Mouse (Mus musculus) liver, embryonic 13.5 days (tissue): ENCODE results near the gene Erc2. TPM values are rescaled to one million over a fixed set of nuclear protein-coding genes. Genes with fewer than 3 reads are reported as not detected.

Source experiments
- ATAC-seq: fragments of 200-750 bp; cut with Nextera tagmentation; 2 replicates; pipeline ENCODE4 v1.8.0; 2017; ENCODE audit warnings: low read depth, mild to moderate bottlenecking, moderate number of reproducible peaks, moderate library complexity
- DNase-seq: peaks from one replicate; pipeline ENCODE4 v3.0.0; 2022
- H3K27ac ChIP-seq: fragments of 300-500 bp; sonication (generic); 2 replicates; pipeline ENCODE4 v1.5.1; 2015; ENCODE audit warnings: moderate library complexity, mild to moderate bottlenecking, inconsistent platforms
- H3K27me3 ChIP-seq: fragments of 300-500 bp; sonication (generic); 2 replicates; pipeline ENCODE4 v1.6.1; 2015; ENCODE audit warnings: mild to moderate bottlenecking, inconsistent platforms
- H3K36me3 ChIP-seq: fragments of 300-500 bp; sonication (generic); 2 replicates; pipeline ENCODE4 v1.6.1; 2015; ENCODE audit warnings: mild to moderate bottlenecking, inconsistent platforms
- H3K4me1 ChIP-seq: fragments of 300-500 bp; sonication (generic); replicated peaks from 2 replicates; pipeline ENCODE4 v1.6.1; 2015; ENCODE audit warnings: inconsistent platforms
- H3K4me2 ChIP-seq: fragments of 300-500 bp; sonication (generic); 2 replicates; pipeline ENCODE4 v1.6.1; 2015; ENCODE audit warnings: inconsistent platforms, mild to moderate bottlenecking, moderate library complexity
- H3K4me3 ChIP-seq: fragments of 300-500 bp; sonication (generic); replicated peaks from 2 replicates; pipeline ENCODE4 v1.5.1; 2015; ENCODE audit warnings: mild to moderate bottlenecking, inconsistent platforms
- H3K9ac ChIP-seq: fragments of 300-500 bp; sonication (generic); 2 replicates; pipeline ENCODE4 v1.6.1; 2015; ENCODE audit warnings: mild to moderate bottlenecking, inconsistent platforms
- H3K9me3 ChIP-seq: fragments of 300-500 bp; sonication (generic); replicated peaks from 2 replicates; pipeline ENCODE4 v1.6.1; 2016; ENCODE audit warnings: inconsistent platforms
- WGBS: fragments of 180-500 bp; shearing (Covaris S2); methylation state at CpG from one replicate; pipeline ENCODE4 v1.1.7; 2015; ENCODE audit not compliant: insufficient replicate concordance; 5-methylcytosine and 5-hydroxymethylcytosine counted together
- polyA plus RNA-seq: library from polyadenylated mRNA; unstranded; fragments of >200 nt; fragmentation: Nextera tagmentation; extraction: Ambion mirVana; gene quantifications from 2 replicates; pipeline ENCODE4 v1.2.1, GENCODE M21; 2015

The Erc2 gene
- polyA plus RNA-seq, 1 experiment from 2014 or later = 0.82 TPM

DNA sequence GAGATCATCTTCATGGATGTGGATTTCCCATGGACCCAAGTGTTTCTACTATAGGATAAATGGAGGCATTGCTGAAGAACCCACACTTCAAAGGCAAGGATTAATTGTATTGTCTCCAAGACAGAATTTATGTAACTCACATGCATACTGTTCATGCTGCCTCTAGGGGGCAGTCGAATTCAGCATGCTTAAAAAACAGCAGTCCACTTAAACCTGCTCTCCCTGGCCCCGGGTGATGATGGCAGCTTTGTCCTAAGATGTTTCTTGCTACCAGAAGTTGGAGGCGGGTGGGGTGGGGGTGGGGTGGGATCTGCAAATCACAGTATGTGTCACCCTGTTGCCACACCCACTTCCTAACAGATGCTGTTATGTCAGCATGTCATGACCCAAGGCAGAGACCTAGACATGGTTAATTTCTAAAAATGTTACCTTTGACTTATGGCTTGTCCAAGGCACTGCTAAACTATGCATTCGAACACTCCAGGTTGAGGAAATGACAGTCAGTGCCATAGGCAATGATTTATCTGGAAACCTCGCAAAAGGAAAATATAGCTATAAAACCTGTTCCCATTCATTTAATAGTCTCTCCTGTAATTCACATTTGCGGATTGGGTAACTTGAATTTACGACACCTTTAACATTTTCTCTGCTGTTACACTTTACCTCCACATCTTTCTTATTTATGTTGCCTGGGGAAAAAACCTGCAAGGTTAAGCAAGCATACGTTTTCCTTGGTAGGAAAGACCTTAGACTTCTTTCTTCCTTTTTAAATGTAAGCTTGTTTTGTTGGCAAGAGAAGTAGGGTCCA, 467.6 kb downstream of the Erc2 start:
- no peaks in the 10 kb centered on the region for H3K27me3 ChIP-seq
- no peaks in the 10 kb centered on the region for H3K9me3 ChIP-seq
- no peak for ATAC-seq
- H3K36me3 ChIP-seq = no peaks in the 10 kb centered on the region
- H3K4me1 ChIP-seq = no peaks in the 10 kb centered on the region
- no peak overlapping the region for H3K4me3 ChIP-seq
- H3K27ac ChIP-seq = no peak overlapping the region
- WGBS = 46% methylated on average over 8 of the region's 8 CpGs
- H3K4me2 ChIP-seq = no peak overlapping the region
- no peak overlapping the region for H3K9ac ChIP-seq
- DNase-seq = no peak

DNA sequence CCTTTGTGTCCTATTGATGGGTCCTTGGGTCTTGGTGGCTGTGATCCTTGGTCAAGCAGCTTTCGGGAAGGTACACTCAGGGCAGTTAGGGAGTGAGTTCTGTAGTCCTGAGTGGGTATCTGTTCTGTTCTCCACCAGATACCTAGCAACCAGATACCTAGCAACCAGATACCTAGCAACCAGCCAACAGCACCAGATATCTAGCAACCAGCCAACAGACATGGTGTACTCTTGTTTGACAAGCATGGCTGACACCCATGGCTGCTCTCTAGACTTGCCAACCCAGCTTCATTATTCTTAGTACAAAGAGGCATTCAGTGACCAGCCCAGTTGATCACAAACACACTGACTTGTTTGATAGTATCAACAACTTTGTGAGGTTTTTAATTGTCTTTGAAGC, 469.1 kb downstream of the Erc2 start:
- H3K27ac ChIP-seq = no peak overlapping the region
- no peak overlapping the region for H3K9ac ChIP-seq
- WGBS = 76% methylated on average over 1 of the region's 1 CpGs
- no peaks in the 10 kb centered on the region for H3K36me3 ChIP-seq
- ATAC-seq = no peak
- no peak overlapping the region for H3K4me3 ChIP-seq
- DNase-seq = no peak
- H3K4me2 ChIP-seq = no peak overlapping the region
- H3K9me3 ChIP-seq = no peaks in the 10 kb centered on the region
- H3K4me1 ChIP-seq = no peaks in the 10 kb centered on the region
- no peaks in the 10 kb centered on the region for H3K27me3 ChIP-seq

DNA sequence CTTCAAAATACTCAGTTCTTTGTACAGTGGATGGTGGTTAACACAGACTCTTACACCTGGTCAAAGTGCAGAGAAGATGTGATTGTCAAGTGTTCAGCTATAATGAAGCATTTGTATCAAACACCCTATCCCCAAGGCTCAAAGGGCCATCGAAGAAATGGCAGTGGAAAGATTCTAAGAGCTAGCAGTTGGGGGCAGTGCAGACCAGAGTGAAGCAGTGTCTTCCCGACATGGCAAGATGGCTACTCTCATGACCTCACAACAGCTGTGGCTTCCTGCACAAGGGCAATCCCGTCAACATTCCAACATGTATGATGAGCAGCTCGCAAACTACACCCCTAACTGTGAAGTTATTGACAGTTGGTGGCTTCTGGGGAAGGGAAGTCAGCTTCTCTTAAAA, 471.0 kb downstream of the Erc2 start:
- Histone ChIP-seq H3K36me3 (no peaks in the 10 kb centered on the region), H3K27ac (no peak overlapping the region), H3K27me3 (no peaks in the 10 kb centered on the region), H3K9me3 (no peaks in the 10 kb centered on the region), H3K9ac (no peak overlapping the region), H3K4me3 (no peak overlapping the region), H3K4me1 (no peaks in the 10 kb centered on the region), H3K4me2 (no peak overlapping the region)
- no peak for ATAC-seq
- no peak for DNase-seq
- WGBS = 47% methylated on average over 4 of the region's 4 CpGs

DNA sequence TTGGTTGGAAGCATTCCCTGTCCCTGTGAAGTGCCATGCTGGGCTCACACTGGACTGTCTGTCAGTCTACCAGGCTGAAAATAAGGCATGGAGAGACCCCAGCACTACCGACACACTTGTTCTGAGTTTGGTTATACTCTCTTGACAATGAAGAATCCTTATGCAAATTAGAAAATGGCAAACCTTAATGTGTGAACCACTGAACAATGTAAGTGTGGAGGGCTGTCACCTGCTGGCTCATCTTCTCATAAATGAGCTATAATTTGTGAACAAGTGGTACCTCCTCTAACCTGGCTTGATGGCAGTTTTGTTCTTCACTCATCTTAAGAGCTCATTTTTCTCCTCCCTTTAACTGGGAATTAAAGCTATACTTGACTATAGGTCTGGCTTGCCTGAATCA, 471.7 kb downstream of the Erc2 start:
- Histone ChIP-seq H3K4me1 (no peaks in the 10 kb centered on the region), H3K27ac (no peak overlapping the region), H3K4me2 (no peak overlapping the region), H3K27me3 (no peaks in the 10 kb centered on the region), H3K9me3 (no peaks in the 10 kb centered on the region), H3K4me3 (no peak overlapping the region), H3K9ac (no peak overlapping the region), H3K36me3 (no peaks in the 10 kb centered on the region)
- DNase-seq = no peak
- no peak for ATAC-seq
- 79% methylated on average over 1 of the region's 1 CpGs for WGBS

DNA sequence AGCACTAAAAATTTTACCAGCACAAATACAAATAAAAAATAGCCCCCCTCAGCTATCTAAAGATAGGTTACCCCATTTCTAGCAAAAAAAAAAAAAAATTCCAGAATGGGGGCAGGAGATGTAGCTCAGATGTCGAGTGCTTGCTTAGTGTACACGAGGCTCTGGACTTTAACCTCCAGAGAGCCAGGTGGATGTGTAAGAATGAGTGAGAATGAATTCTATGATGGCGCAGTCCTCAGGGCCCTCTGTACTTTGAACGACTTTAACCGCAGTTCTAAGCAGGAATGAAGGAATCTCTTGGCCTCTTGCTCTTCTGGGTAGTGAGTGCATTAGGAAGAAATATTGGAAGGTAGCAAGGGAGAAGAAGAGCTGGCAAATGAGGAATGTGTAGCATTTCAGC, 476.9 kb downstream of the Erc2 start:
- 63% methylated on average over 5 of the region's 5 CpGs for WGBS
- H3K9ac ChIP-seq = no peak overlapping the region
- no peak overlapping the region for H3K4me3 ChIP-seq

DNA sequence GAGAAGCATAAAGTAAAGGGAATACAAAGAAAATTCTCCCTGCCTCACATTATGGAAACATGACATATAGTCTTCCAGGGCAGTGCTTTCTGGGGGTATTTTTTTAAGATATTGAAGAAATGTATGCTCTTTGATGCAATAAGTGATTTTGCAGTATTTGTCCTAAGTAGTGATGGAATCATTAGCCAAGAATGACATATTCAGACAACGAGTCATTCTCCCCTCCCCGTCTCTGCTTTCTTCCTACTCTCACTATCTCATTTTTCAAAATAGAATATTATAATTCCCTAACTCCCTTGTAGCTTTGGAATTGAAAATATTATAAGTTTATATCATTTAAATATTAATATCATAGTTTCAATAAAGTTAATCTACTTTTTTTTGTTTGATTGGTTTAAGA, 490.9 kb downstream of the Erc2 start:
- DNase-seq (no peak), ATAC-seq (no peak)
- Histone ChIP-seq H3K36me3 (no peaks in the 10 kb centered on the region), H3K4me1 (no peaks in the 10 kb centered on the region), H3K4me2 (no peak overlapping the region), H3K9me3 (no peaks in the 10 kb centered on the region), H3K27ac (no peak overlapping the region), H3K4me3 (no peak overlapping the region), H3K27me3 (no peaks in the 10 kb centered on the region), H3K9ac (no peak overlapping the region)
- WGBS = 60% methylated on average over 2 of the region's 2 CpGs

More for the DNA sequence above, 476.9 kb downstream of the Erc2 start:
- no peak for DNase-seq
- no peak for ATAC-seq
- no peaks in the 10 kb centered on the region for H3K36me3 ChIP-seq
- no peak overlapping the region for H3K4me2 ChIP-seq
- H3K27me3 ChIP-seq = no peaks in the 10 kb centered on the region
- H3K9me3 ChIP-seq = no peaks in the 10 kb centered on the region
- no peaks in the 10 kb centered on the region for H3K4me1 ChIP-seq
- no peak overlapping the region for H3K27ac ChIP-seq

DNA sequence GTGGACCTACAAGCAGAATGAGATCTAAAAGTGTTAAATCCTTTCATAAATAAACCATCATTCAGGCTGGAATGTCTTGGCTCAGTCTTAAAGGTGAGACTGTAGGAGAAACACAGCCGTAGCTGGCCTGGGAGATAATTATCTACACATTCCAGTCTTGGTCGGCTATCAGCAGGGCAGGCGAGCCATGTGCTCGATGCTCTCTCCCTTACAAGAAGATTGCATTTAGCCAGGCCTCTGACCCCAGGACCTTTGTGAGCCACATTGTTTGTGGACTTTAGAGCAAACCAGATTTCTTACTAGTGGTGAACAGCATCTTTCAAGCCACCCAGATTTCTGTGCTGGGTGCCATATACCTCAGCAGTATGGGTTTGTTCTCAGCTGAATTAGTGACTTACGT, 498.6 kb downstream of the Erc2 start:
- Histone ChIP-seq H3K27me3 (no peaks in the 10 kb centered on the region), H3K27ac (no peak overlapping the region), H3K9ac (no peak overlapping the region), H3K9me3 (no peaks in the 10 kb centered on the region), H3K4me3 (no peak overlapping the region), H3K4me1 (no peaks in the 10 kb centered on the region), H3K4me2 (no peak overlapping the region), H3K36me3 (no peaks in the 10 kb centered on the region)
- DNase-seq = no peak
- ATAC-seq = no peak
- WGBS = 52% methylated on average over 5 of the region's 5 CpGs

DNA sequence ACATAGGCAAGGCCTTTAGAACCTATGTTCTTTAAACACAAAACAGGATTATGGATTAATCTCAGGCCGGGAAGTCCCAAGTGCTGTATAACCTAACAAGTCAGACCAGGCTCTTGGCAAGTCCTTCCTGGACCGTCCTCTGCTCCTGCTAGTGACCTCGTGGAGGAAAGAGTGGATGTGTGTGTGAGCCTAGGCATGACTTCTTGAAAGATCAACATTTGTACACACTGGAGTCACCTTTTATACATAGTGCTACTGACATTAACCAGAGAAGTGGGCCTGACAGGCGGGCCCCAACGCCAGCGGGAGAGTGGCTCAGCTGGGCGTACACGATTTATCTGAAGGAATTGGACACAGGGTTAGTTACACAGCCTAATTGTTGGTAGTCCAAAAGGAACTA, 504.6 kb downstream of the Erc2 start:
- Histone ChIP-seq H3K27ac (no peak overlapping the region), H3K4me2 (no peak overlapping the region), H3K27me3 (no peaks in the 10 kb centered on the region), H3K36me3 (no peaks in the 10 kb centered on the region), H3K9me3 (no peaks in the 10 kb centered on the region), H3K4me3 (no peak overlapping the region), H3K9ac (no peak overlapping the region), H3K4me1 (no peaks in the 10 kb centered on the region)
- WGBS = 72% methylated on average over 8 of the region's 8 CpGs
- no peak for ATAC-seq
- DNase-seq = no peak

DNA sequence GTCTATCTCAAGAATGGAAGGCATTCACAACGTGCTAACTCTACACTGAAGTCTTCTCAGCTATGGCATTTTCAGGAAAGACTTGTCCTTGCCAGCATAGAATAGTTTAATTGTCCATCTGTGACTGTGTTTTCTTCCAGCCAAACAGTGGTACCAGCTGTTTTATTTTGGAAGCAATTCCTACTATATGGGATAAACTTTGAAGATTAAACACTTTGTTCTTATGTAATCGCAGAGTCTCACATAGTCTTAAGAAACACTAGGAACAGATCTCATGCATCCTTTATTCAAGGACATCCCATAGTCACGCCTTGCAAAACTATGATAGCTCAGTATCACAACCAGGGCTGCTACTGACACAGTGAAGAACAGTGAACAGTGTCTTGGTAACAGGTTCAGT, 506.8 kb downstream of the Erc2 start:
- DNase-seq = no peak
- WGBS = 56% methylated on average over 3 of the region's 3 CpGs
- Histone ChIP-seq H3K4me1 (no peaks in the 10 kb centered on the region), H3K9me3 (no peaks in the 10 kb centered on the region), H3K4me2 (no peak overlapping the region), H3K27me3 (no peaks in the 10 kb centered on the region), H3K36me3 (no peaks in the 10 kb centered on the region), H3K9ac (no peak overlapping the region), H3K4me3 (no peak overlapping the region), H3K27ac (no peak overlapping the region)
- no peak for ATAC-seq

DNA sequence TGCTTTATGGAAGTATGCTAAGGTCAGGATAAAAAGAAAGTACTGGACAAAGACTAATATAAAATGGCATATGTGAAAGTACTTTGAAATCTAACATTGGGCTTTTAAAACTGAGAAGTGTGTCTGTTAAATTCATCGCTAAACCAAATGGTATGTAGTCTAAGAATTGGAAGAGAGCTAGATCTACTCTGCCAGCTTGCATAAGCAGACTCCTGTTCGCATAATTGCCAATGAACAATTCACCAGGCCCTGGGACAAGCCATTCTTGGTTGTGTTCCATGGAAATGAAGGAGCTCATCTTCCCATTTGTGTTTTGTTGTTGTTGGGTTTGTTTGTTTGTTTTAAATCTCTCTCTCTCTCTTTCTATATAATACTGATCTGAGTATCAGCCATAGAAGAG, 521.8 kb downstream of the Erc2 start:
- H3K9ac ChIP-seq = no peak overlapping the region
- no peaks in the 10 kb centered on the region for H3K36me3 ChIP-seq
- DNase-seq (no peak), ATAC-seq (no peak)
- no peaks in the 10 kb centered on the region for H3K27me3 ChIP-seq
- H3K27ac ChIP-seq = no peak overlapping the region
- no peak overlapping the region for H3K4me3 ChIP-seq
- 73% methylated on average over 2 of the region's 2 CpGs for WGBS
- no peak overlapping the region for H3K4me2 ChIP-seq
- no peaks in the 10 kb centered on the region for H3K9me3 ChIP-seq
- no peaks in the 10 kb centered on the region for H3K4me1 ChIP-seq

DNA sequence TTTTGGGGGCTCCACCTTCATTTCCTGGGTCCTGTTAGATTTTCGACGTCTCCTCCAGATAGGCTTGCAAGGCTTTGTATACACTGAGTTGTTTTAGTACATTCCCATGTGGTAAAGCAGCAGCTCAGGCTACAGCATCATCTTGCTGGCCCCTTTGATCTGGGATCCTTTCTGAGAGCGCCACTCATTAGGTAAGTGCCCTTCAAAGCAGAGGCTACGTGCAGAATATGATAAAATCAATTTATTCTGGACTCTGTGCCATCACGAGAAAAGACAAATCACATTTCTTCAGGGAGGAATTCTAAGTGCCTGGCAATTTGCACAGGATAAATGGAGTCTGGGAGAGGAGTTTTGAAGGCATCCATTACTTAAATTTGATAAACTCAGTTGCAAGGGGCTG, 525.0 kb downstream of the Erc2 start:
- Histone ChIP-seq H3K4me3 (no peak overlapping the region), H3K4me2 (no peak overlapping the region), H3K36me3 (no peaks in the 10 kb centered on the region), H3K27me3 (no peaks in the 10 kb centered on the region), H3K9ac (no peak overlapping the region), H3K4me1 (no peaks in the 10 kb centered on the region), H3K27ac (no peak overlapping the region), H3K9me3 (no peaks in the 10 kb centered on the region)
- ATAC-seq (no peak), DNase-seq (no peak)
- WGBS = 53% methylated on average over 5 of the region's 5 CpGs

DNA sequence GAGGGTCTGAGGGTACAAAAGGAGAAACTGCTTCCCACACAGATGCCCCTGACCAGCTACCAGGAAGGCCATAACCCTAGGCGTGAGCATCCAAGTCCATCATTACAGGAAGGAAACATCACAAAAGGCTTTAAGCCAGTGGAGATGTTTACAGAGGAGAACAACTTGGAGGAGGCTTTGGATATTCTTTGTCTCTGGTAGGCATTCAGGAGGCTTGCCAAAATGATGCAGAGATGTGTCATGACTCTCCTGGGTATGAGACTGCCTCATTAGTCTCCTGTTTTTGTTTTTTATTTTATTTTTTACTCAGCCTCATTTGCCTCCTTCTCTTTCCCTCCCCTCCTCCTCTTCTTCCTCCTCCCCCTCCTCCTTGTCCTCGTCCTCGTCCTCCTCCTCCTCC, 528.7 kb downstream of the Erc2 start:
- H3K9ac ChIP-seq = no peak overlapping the region
- H3K27me3 ChIP-seq = no peaks in the 10 kb centered on the region
- DNase-seq (no peak), ATAC-seq (no peak)
- no peak overlapping the region for H3K4me3 ChIP-seq
- no peak overlapping the region for H3K4me2 ChIP-seq
- no peak overlapping the region for H3K27ac ChIP-seq
- no peaks in the 10 kb centered on the region for H3K4me1 ChIP-seq
- 48% methylated on average over 3 of the region's 3 CpGs for WGBS
- H3K9me3 ChIP-seq = no peaks in the 10 kb centered on the region
- H3K36me3 ChIP-seq = no peaks in the 10 kb centered on the region
